Mouse (Mus musculus) left cerebral cortex, postnatal 36 days (tissue): Measurements from ENCODE around the gene Hacd3. TPM values are rescaled to one million over a fixed set of nuclear protein-coding genes. Genes with fewer than 3 reads are reported as not detected.
"Not testable (repeated sequence)": the region's sequence is repeated elsewhere in the genome, so short reads cannot be mapped to it uniquely, and the experiment has no call there.

ENCODE experiments used
- DNase-seq, 2 experiments: peaks; one replicate each; pipeline ENCODE4 v3.0.0; 2021 to 2022; ENCODE audit warnings: low spot score in 2 of 2, mixed read lengths in 1 of 2
- intact Hi-C: fragments of 180-260 bp; cut with DNase I; formaldehyde crosslinking; loops from one replicate; pipeline ENCODE4 v1.15.1; 2025
- total RNA-seq, 2 experiments: library from RNA; stranded (reverse); gene quantifications; 2 replicates each; pipeline ENCODE4 v1.2.3; 2021

Hacd3 gene
- total RNA-seq, 2 experiments from 2014 or later, result 152 to 157 TPM

GRCm38 (mm10) chr9:65018588-65019121 lies 2.8 kb downstream of the Hacd3 start:
- DNase-seq, result no peak
- intact Hi-C loops, result no loop called here

GRCm38 (mm10) chr9:65017896-65018295 lies 3.6 kb downstream of the Hacd3 start:
- intact Hi-C loops, result no loop called here
- no peak for DNase-seq

GRCm38 (mm10) chr9:65016978-65017827 lies 4.3 kb downstream of the Hacd3 start:
- intact Hi-C loops, result no loop called here
- DNase-seq, result no peak

- no peak for DNase-seq
- intact Hi-C loops, result no loop called here
Measured at GRCm38 (mm10) chr9:65016241-65016977, 5.1 kb downstream of the Hacd3 start.

GRCm38 (mm10) chr9:65015461-65016222 lies 5.9 kb downstream of the Hacd3 start:
- intact Hi-C loops, result no loop called here
- DNase-seq, result no peak

GRCm38 (mm10) chr9:65011304-65011703 lies 10.2 kb downstream of the Hacd3 start:
- intact Hi-C loops, result no loop called here
- no peak for DNase-seq

- DNase-seq, result no peak
- intact Hi-C loops, result no loop called here
Measured at GRCm38 (mm10) chr9:65010632-65011031, 10.9 kb downstream of the Hacd3 start.

- intact Hi-C loops, result no loop called here
- DNase-seq, result peak in 1 of 2 experiments; percentile 26
Measured at GRCm38 (mm10) chr9:65005737-65006136, 15.8 kb downstream of the Hacd3 start.

- DNase-seq, result no peak
- intact Hi-C loops, result no loop called here
Measured at GRCm38 (mm10) chr9:65001481-65001880, 20.0 kb downstream of the Hacd3 start.

- DNase-seq, intact Hi-C loops: not testable (repeated sequence)
Measured at GRCm38 (mm10) chr9:64995464-64995863, 26.0 kb downstream of the Hacd3 start.

GRCm38 (mm10) chr9:64990291-64990690 lies 31.2 kb downstream of the Hacd3 start:
- intact Hi-C loops, result no loop called here
- DNase-seq, result no peak

GRCm38 (mm10) chr9:64988443-64988842 lies 33.0 kb downstream of the Hacd3 start:
- intact Hi-C loops, result no loop called here

GRCm38 (mm10) chr9:64987651-64988050 lies 33.8 kb downstream of the Hacd3 start:
- intact Hi-C loops, result no loop called here
- no peak for DNase-seq

More at GRCm38 (mm10) chr9:64988443-64988842, 33.0 kb downstream of the Hacd3 start:
- no peak for DNase-seq

GRCm38 (mm10) chr9:64985807-64986206 lies 35.7 kb downstream of the Hacd3 start:
- intact Hi-C loops, result no loop called here
- peak in 1 of 2 experiments; percentile 15 for DNase-seq

- intact Hi-C loops, result no loop called here
- no peak for DNase-seq
Measured at GRCm38 (mm10) chr9:64985037-64985794, 36.3 kb downstream of the Hacd3 start.

- intact Hi-C loops, result no loop called here
- DNase-seq, result no peak
Measured at GRCm38 (mm10) chr9:64981904-64982303, 39.6 kb downstream of the Hacd3 start.

GRCm38 (mm10) chr9:64980548-64980947 lies 40.9 kb downstream of the Hacd3 start:
- DNase-seq, result no peak
- intact Hi-C loops, result no loop called here

GRCm38 (mm10) chr9:64960978-64961320 lies 60.5 kb downstream of the Hacd3 start:
- DNase-seq, result no peak
- intact Hi-C loops, result loop anchor here (5.0 kb wide), 2 partner anchors 59 to 184 kb away; no protein-coding TSS in a partner anchor
